8 mouse cellular contexts compared by ENCODE assay signal in genomic region chr4:46304071-46304470, GRCm38 (mm10). TPM values are rescaled to one million over a fixed set of nuclear protein-coding genes. Genes with fewer than 3 reads are reported as not detected.
DNase-seq lines count a peak whose midpoint lies in the region; ATAC-seq and TF ChIP-seq lines count a peak whose summit lies in the region.

No protein-coding gene starts in this region.

- intact Hi-C loops in heart, adult 2 months (cut with DNase I), result loop anchor here (10.0 kb wide), 1 partner anchor 151 kb away; the partner anchor contains the start of gene Anp32b

- peak; percentile 6 to 11 for DNase-seq in thymus, adult 18-20 months
- DNase-seq in thymus, postnatal 36 days, result no peak
- DNase-seq in embryo, embryonic 11 days, result peak; percentile 10
- peak; percentile 82 to 88 for DNase-seq in heart, adult 2 months
- peak; percentile 42 for DNase-seq in kidney, adult 11 months
- DNase-seq in neural tube, embryonic 11.5 days (ENCODE audit: low spot score), result no peak
- DNase-seq in urinary bladder, adult 2 months (ENCODE audit: low spot score), result peak; percentile 51

- H3K4me3 ChIP-seq in heart, adult 2 months, result peak overlapping the region; percentile 89
- peak overlapping the region; percentile 73; the same call in 1 of the 2 replicates for H3K4me3 ChIP-seq in liver, embryonic 12.5 days
- H3K4me3 ChIP-seq in neural tube, embryonic 11.5 days (ENCODE audit: low read depth, low read length), result no peak overlapping the region

- no peak for TF ChIP-seq POLR2A in heart, adult 2 months (IDR thresholded peaks at IDR 0.05; ENCODE audit: insufficient read depth, low read depth, low read length)

- H3K9me3 ChIP-seq in liver, embryonic 12.5 days (replicated peaks), result no peaks in the 10 kb centered on the region
- H3K9me3 ChIP-seq in neural tube, embryonic 11.5 days (ENCODE audit: control insufficient read depth, low read length), result no peaks in the 10 kb centered on the region

- no peaks in the 10 kb centered on the region for H3K36me3 ChIP-seq in heart, adult 2 months (ENCODE audit: control insufficient read depth, insufficient read depth, low read length)
- no peaks in the 10 kb centered on the region for H3K36me3 ChIP-seq in liver, embryonic 12.5 days
- no peaks in the 10 kb centered on the region for H3K36me3 ChIP-seq in neural tube, embryonic 11.5 days (ENCODE audit: control insufficient read depth, insufficient read depth, low read length)

- H3K9ac ChIP-seq in heart, adult 2 months (ENCODE audit: low read depth, low read length), result no peak overlapping the region
- H3K9ac ChIP-seq in liver, embryonic 12.5 days, result no peak overlapping the region
- no peak overlapping the region; the same call in 1 of the 2 replicates for H3K9ac ChIP-seq in neural tube, embryonic 11.5 days (ENCODE audit: low read length)

- TF ChIP-seq EP300 in heart, adult 2 months (IDR thresholded peaks at IDR 0.05; ENCODE audit: insufficient read depth, low read depth, low read length), result no peak

- H3K79me2 ChIP-seq in heart, adult 2 months (replicated peaks; ENCODE audit: control insufficient read depth, insufficient read depth, low read length), result no peaks in the 10 kb centered on the region

- 0 out of 2 replicates have a peak, but pooled peaks cover 3% of the 10 kb centered on the region for H3K4me1 ChIP-seq in heart, adult 2 months (ENCODE audit: control insufficient read depth, insufficient read depth, low read length)
- H3K4me1 ChIP-seq in liver, embryonic 12.5 days, result peaks cover 11% of the 10 kb centered on the region
- no peaks in the 10 kb centered on the region for H3K4me1 ChIP-seq in neural tube, embryonic 11.5 days (ENCODE audit: control insufficient read depth, insufficient read depth, low read length)

- 4% methylated on average over 8 of the region's 8 CpGs for WGBS in heart, adult 2 months
- WGBS in liver, embryonic 12.5 days (ENCODE audit: insufficient replicate concordance), result 13% methylated on average over 8 of the region's 8 CpGs
- 5% methylated on average over 8 of the region's 8 CpGs for WGBS in neural tube, embryonic 11.5 days

- TF ChIP-seq CTCF in heart, adult 2 months (IDR thresholded peaks at IDR 0.05), result no peak

- no peak for ATAC-seq in liver, embryonic 12.5 days
- ATAC-seq in neural tube, embryonic 11.5 days (ENCODE audit: insufficient read depth, low FRiP score, low TSS enrichment), result no peak

- peak overlapping the region; percentile 95 for H3K27ac ChIP-seq in heart, adult 2 months
- H3K27ac ChIP-seq in liver, embryonic 12.5 days, result no peak overlapping the region
- H3K27ac ChIP-seq in neural tube, embryonic 11.5 days (ENCODE audit: low read depth, low read length), result no peak overlapping the region

- peak overlapping the region; percentile 99 for H3K4me2 ChIP-seq in liver, embryonic 12.5 days
- peak overlapping the region; percentile 79 for H3K4me2 ChIP-seq in neural tube, embryonic 11.5 days (ENCODE audit: low read depth)

- H3K27me3 ChIP-seq in heart, adult 2 months (ENCODE audit: control insufficient read depth, insufficient read depth, low read length), result no peaks in the 10 kb centered on the region
- H3K27me3 ChIP-seq in liver, embryonic 12.5 days (replicated peaks), result peaks cover 78% of the 10 kb centered on the region
- H3K27me3 ChIP-seq in neural tube, embryonic 11.5 days (ENCODE audit: control insufficient read depth, insufficient read depth, low read length), result no peaks in the 10 kb centered on the region

RNA-seq across cellular contexts. Expression of gene Foxe1, which starts 39.3 kb away (rescaled TPM):
- total RNA-seq in heart, adult 2 months (2021), result not detected
- polyA plus RNA-seq in heart, adult 2 months (2012; rRNA removed), result not detected in 2 replicates
- 0.08 TPM in 1 of 2 replicates, not detected in the other for polyA plus RNA-seq in liver, embryonic 12.5 days (2016; fragmentation: Nextera tagmentation; extraction: Ambion mirVana)
- not detected in 2 replicates for polyA plus RNA-seq in neural tube, embryonic 11.5 days (2014; fragmentation: Nextera tagmentation; extraction: Ambion mirVana)
- not detected in 2 replicates for polyA plus RNA-seq in urinary bladder, adult 2 months (2012; rRNA removed)

Comparison
In these comparisons a context has a peak if more than half of its experiments do, and no peak if none do; other contexts are left out.
1. DNase-seq: peak in thymus, adult 18-20 months (2 of 2), embryo, embryonic 11 days (single experiment), heart, adult 2 months (2 of 2), kidney, adult 11 months (single experiment) and urinary bladder, adult 2 months (single experiment); none in thymus, postnatal 36 days (0 of 2) and neural tube, embryonic 11.5 days (single experiment).